Mouse (Mus musculus): ENCODE measurements around the gene Celsr2.

The Celsr2 gene

DNA sequence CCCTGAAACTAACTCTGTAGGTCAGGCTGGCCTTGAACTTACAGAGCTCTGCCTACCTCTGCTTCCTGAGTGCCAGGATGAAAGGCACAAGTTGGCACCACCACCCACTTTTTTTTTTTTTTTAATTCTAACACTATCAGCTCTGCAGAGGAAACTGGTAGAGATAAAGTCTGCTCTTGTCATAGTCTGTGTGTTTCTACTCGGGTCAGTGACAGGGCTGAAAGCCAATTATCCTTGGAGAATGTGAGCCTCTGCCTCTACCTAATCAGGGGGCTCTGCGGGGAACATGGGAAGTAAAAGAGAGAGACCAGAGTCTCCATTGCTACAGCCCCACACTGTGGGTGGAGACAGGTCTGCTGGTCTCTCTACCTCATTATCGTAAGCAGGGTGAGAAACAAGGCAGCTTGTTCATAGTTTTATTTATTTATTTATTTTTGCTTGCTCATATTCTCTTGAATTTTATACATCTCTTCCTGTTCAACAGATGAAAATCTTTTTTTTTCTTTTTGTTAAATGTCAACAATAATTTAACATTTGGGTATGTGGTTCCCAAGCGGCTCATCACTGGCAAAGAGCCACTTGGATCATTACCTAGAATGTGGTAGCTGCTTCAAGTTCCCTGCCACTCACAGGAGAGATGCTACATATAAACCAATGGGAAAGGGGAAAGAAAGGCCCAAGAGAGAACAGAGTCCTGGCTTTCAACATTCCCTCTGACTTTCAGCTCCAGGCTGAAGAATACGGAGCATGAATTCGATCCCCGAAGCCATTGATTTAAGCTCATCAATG lies 36.3 kb downstream of the Celsr2 start:
- DNase-seq (ENCODE audit: low spot score in 2 of 2), result no peak

DNA sequence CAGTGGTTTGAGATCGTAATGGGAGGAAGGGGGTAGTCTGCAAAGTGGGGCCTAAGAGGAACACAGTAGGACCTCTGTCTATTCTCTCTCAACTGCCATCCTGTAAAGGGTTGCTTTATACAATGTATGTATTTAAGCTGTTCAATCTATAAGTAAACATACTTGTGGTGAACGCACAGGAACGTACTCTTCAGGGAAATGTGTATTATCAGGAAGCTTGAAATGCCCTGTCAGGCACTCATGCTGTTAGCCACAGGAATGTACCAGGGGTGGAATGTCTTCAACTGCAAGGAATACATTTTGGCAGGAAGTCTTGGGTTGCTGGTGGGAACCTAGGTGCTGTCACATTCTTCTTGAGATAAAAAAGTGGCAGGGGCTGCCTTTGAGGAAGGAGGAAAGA lies 42.7 kb downstream of the Celsr2 start:
- DNase-seq (ENCODE audit: low spot score in 2 of 2), result no peak

GRCm38 (mm10) chr3:108372274-108372673 lies 43.1 kb downstream of the Celsr2 start:
- no peak for DNase-seq (ENCODE audit: low spot score in 2 of 2)

GRCm38 (mm10) chr3:108368721-108369120 lies 46.6 kb downstream of the Celsr2 start:
- no peak for DNase-seq (ENCODE audit: low spot score in 2 of 2)

DNA sequence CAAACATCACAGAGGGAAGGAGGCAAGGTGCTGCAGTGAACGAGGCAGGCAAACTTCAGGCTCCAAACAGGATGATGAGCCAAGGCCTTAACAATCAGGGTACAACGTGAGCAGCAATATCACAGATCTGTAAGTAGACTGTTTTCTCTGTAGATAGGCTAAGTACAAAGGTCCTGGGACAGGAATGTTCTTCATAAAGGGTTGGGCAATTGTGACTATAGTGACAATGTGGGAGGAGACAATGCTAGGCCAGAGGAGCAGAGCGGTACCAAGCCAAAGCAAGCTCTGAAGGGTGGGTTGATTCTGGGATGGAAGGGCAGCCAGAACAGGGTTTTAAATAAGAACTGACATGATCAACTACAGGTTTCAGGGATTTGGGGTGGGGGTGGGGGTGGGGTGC lies 47.5 kb downstream of the Celsr2 start:
- DNase-seq (ENCODE audit: low spot score in 2 of 2), result no peak

GRCm38 (mm10) chr3:108367173-108367572 lies 48.2 kb downstream of the Celsr2 start:
- no peak for DNase-seq (ENCODE audit: low spot score in 2 of 2)

- no peak for DNase-seq (ENCODE audit: low spot score in 2 of 2)
Observed at GRCm38 (mm10) chr3:108364270-108364995, 50.9 kb downstream of the Celsr2 start, which contains the start of gene Mybphl. TSS of gene Mybphl (plus strand) at chr3:108364911.

DNA sequence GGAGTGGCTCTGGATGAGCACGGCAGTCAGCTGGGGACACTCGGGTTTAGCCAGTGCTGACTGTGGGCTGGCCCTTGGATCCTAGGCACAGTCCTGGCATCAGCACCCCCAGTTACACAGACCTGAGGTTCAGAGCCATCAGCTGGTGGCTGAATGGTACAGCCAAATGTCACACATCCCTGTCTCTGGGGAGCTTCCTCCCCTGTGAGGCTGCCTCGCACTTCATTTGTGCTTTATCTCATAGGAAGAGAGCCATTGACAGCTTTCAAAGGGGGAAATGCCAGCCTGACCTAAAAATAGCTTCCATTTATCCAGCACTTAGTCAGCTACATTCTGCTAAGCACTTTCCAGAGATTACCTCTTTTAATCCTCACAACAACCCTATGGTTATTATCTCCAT lies 51.7 kb downstream of the Celsr2 start:
- DNase-seq (ENCODE audit: low spot score in 2 of 2), result no peak

- DNase-seq (ENCODE audit: low spot score in 2 of 2), result no peak
Observed at GRCm38 (mm10) chr3:108360894-108361293, 54.5 kb downstream of the Celsr2 start.

- no peak for DNase-seq (ENCODE audit: low spot score in 2 of 2)
Observed at GRCm38 (mm10) chr3:108358445-108358844, 56.9 kb downstream of the Celsr2 start.

DNA sequence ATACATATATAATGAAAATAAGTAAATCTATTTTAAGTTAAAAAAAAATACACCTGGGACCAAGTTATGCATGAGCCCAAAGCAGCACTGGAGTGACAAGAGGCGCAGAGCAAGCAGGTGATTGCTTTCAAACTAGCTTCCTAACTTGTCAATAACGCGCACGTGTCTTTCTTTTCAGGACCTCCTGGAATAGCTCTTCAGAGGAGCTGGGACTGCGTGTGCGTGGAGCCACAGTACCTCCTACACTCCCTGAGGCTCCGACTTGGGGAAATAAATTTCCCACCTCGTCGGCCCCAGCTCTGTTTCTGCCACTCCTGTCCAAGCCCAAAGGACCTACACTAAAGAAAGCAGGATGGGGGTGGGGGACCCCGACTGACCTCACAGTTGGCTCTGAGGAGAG lies 58.3 kb downstream of the Celsr2 start:
- DNase-seq (ENCODE audit: low spot score in 2 of 2), result no peak

GRCm38 (mm10) chr3:108355245-108355644 lies 60.1 kb downstream of the Celsr2 start:
- DNase-seq (ENCODE audit: low spot score in 2 of 2), result no peak

GRCm38 (mm10) chr3:108348376-108348775 lies 67.0 kb downstream of the Celsr2 start:
- DNase-seq (ENCODE audit: low spot score in 2 of 2), result no peak

GRCm38 (mm10) chr3:108345855-108346254 lies 69.5 kb downstream of the Celsr2 start:
- DNase-seq (ENCODE audit: low spot score in 2 of 2), result no peak

GRCm38 (mm10) chr3:108342185-108342584 lies 73.2 kb downstream of the Celsr2 start:
- DNase-seq (ENCODE audit: low spot score in 2 of 2), result no peak

DNA sequence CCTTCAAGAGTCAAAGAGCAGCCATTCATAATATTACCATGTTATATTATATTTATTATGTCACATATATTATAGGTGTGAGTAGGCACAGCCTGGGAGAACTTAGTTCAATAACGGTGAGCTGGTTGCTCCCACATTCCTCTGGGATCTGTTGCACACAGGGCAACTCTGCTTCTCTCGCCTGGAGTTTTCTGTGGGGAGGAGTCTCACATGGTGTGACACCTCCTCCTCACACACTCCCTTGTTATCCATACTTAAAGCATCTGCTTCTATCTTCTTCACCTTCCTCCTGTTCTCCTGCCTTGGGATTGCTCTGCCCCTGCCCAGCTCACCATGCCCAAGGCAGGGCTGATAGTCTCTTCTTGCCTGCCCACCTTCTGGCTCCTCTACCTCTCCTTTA lies 74.3 kb downstream of the Celsr2 start:
- no peak for DNase-seq (ENCODE audit: low spot score in 2 of 2)

Data from frontal cortex, postnatal 14 days (tissue).